9 mouse cellular contexts compared by ENCODE assay signal in the genomic region with DNA sequence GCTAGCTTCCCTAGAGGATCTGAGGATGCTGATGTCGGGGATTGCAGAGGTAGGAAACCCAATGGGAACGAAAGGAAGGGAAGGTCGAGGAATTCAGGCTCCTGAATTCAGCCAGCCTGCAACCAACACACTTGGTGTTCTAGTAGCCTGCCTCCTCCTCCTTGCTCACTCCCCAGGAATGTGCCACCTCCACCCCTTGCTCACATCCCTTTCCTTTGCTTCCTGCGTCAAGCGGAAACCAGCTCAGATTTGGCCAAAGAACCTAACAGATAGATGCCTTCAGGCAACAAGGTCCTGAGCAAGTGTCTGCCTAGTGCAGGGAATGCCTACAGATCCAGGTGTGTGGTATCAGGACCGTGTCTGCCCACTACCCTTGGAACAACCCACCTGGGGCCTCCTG. TPM values are rescaled to one million over a fixed set of nuclear protein-coding genes. Genes with fewer than 3 reads are reported as not detected.
DNase-seq lines count a peak whose midpoint lies in the region; ATAC-seq and TF ChIP-seq lines count a peak whose summit lies in the region.
"Had no signal": no experiment of that assay in that cellular context is flagged by ENCODE, and none has a peak within 500 bp of the region (broad histone marks: within the 10 kb centered on the region; RNA-seq: fewer than 3 reads in every experiment).

No protein-coding gene starts in this region.

- H3K27me3 ChIP-seq in liver, adult 2 months (ENCODE audit: control insufficient read depth, insufficient read depth, low read length): peaks cover 5% of the 10 kb centered on the region
- peaks cover 38% of the 10 kb centered on the region for H3K27me3 ChIP-seq in liver, embryonic 11.5 days (replicated peaks; ENCODE audit: control insufficient read depth, insufficient read depth, low read length)
- H3K27me3 ChIP-seq in limb, embryonic 15.5 days: peaks cover 36% of the 10 kb centered on the region
- H3K27me3 ChIP-seq in small intestine, adult 2 months (ENCODE audit: control insufficient read depth, insufficient read depth, low read length): no peaks in the 10 kb centered on the region

- TF ChIP-seq CTCF in liver, adult 2 months (IDR thresholded peaks at IDR 0.05; ENCODE audit: low read depth, low read length): no peak
- TF ChIP-seq CTCF in small intestine, adult 2 months (IDR thresholded peaks at IDR 0.05; ENCODE audit: extremely low read depth, insufficient read length, insufficient replicate concordance, low read depth, low read length): no peak

- H3K4me3 ChIP-seq in liver, adult 2 months (ENCODE audit: insufficient read depth, low read depth, low read length): no peak overlapping the region
- no peak overlapping the region for H3K4me3 ChIP-seq in liver, embryonic 11.5 days (ENCODE audit: low read depth, low read length)
- H3K4me3 ChIP-seq in limb, embryonic 15.5 days: no peak overlapping the region
- H3K4me3 ChIP-seq in small intestine, adult 2 months (ENCODE audit: low read depth, low read length): no peak overlapping the region

- WGBS in liver, adult 2 months: 80% methylated on average over 6 of the region's 6 CpGs
- WGBS in liver, embryonic 11.5 days: 51% methylated on average over 6 of the region's 6 CpGs
- 44% methylated on average over 6 of the region's 6 CpGs for WGBS in limb, embryonic 15.5 days
- 62% methylated on average over 6 of the region's 6 CpGs for WGBS in small intestine, adult 2 months

- no peak for ATAC-seq in liver, embryonic 11.5 days (replicated peaks; ENCODE audit: low FRiP score)
- ATAC-seq in limb, embryonic 15.5 days (ENCODE audit: insufficient number of reproducible peaks, low FRiP score, low TSS enrichment, low read depth): no peak
- no peak for ATAC-seq in erythroblast, adult 5-6 weeks (replicated peaks; ENCODE audit: low FRiP score, poor library complexity, severe bottlenecking)

- H3K27ac ChIP-seq in liver, adult 2 months (replicated peaks; ENCODE audit: insufficient read depth, low read depth, low read length): peak overlapping the region; percentile 45
- H3K27ac ChIP-seq in liver, embryonic 11.5 days (ENCODE audit: low read depth, low read length): no peak overlapping the region
- peak overlapping the region; percentile 11; the same call in 1 of the 2 replicates for H3K27ac ChIP-seq in limb, embryonic 15.5 days
- peak overlapping the region; percentile 32; the same call in 1 of the 2 replicates for H3K27ac ChIP-seq in small intestine, adult 2 months (ENCODE audit: insufficient read depth, low read depth, low read length)

- TF ChIP-seq POLR2A in liver, adult 2 months (IDR thresholded peaks at IDR 0.05; ENCODE audit: extremely low read depth, insufficient read depth, low read length): no peak
- TF ChIP-seq POLR2A in small intestine, adult 2 months (IDR thresholded peaks at IDR 0.05; ENCODE audit: low read depth, low read length): no peak

- H3K9me3 ChIP-seq in liver, embryonic 11.5 days (ENCODE audit: control insufficient read depth, low read length): no peaks in the 10 kb centered on the region
- H3K9me3 ChIP-seq in limb, embryonic 15.5 days: no peaks in the 10 kb centered on the region

- no peak overlapping the region for H3K9ac ChIP-seq in liver, adult 2 months (ENCODE audit: low read depth, low read length)
- no peak overlapping the region for H3K9ac ChIP-seq in liver, embryonic 11.5 days (ENCODE audit: low read depth, low read length)
- H3K9ac ChIP-seq in limb, embryonic 15.5 days: no peak overlapping the region

- H3K79me2 ChIP-seq in liver, adult 2 months (ENCODE audit: control insufficient read depth, insufficient read depth, low read length): no peaks in the 10 kb centered on the region

- intact Hi-C loops in heart, postnatal 10 days (cut with DNase I): no loop called here
- intact Hi-C loops in left cerebral cortex, postnatal 10 days (cut with DNase I): no loop called here

- no peak overlapping the region for H3K4me2 ChIP-seq in liver, embryonic 11.5 days
- no peak overlapping the region for H3K4me2 ChIP-seq in limb, embryonic 15.5 days

- no peak for DNase-seq in liver, adult 2 months (ENCODE audit: extremely low read depth, low read depth, low spot score)
- DNase-seq in liver, embryonic 11.5 days (ENCODE audit: low spot score): no peak
- peak; percentile 41 to 45 for DNase-seq in heart, postnatal 10 days
- DNase-seq in retina, postnatal 1 day: no peak
- no peak for DNase-seq in left cerebral cortex, postnatal 10 days (ENCODE audit: extremely low spot score in 1 of 2, low spot score in 2 of 2)

- H3K4me1 ChIP-seq in liver, adult 2 months (ENCODE audit: control insufficient read depth, insufficient read depth, low read length): no peaks in the 10 kb centered on the region
- H3K4me1 ChIP-seq in liver, embryonic 11.5 days (replicated peaks; ENCODE audit: control insufficient read depth, insufficient read depth, low read length): peaks cover 62% of the 10 kb centered on the region
- H3K4me1 ChIP-seq in limb, embryonic 15.5 days: peaks cover 53% of the 10 kb centered on the region
- peaks cover 66% of the 10 kb centered on the region for H3K4me1 ChIP-seq in small intestine, adult 2 months (ENCODE audit: control insufficient read depth, insufficient read depth, insufficient read length, low read length)

- no peaks in the 10 kb centered on the region for H3K36me3 ChIP-seq in liver, adult 2 months (ENCODE audit: control insufficient read depth, insufficient read depth, low read length)
- no peaks in the 10 kb centered on the region for H3K36me3 ChIP-seq in liver, embryonic 11.5 days (ENCODE audit: control insufficient read depth, insufficient read depth, low read length)
- no peaks in the 10 kb centered on the region for H3K36me3 ChIP-seq in limb, embryonic 15.5 days
- H3K36me3 ChIP-seq in small intestine, adult 2 months (ENCODE audit: control insufficient read depth, insufficient read depth, low read length): no peaks in the 10 kb centered on the region

RNA-seq across cellular contexts. Expression of a gene that starts 4.0 kb away (rescaled TPM):
- total RNA-seq in liver, adult 2 months (2014; rRNA removed): 0.74 and 2.1 TPM in 2 replicates
- 1.5 and 1.6 TPM in 2 replicates for polyA plus RNA-seq in liver, adult 2 months (2012; rRNA removed)
- 6.5 and 7.6 TPM in 2 replicates for polyA plus RNA-seq in liver, embryonic 11.5 days (2014; fragmentation: Nextera tagmentation; extraction: Ambion mirVana)
- 10 to 100 TPM; 23.9 to 25.1 TPM for total RNA-seq in heart, postnatal 10 days (2021)
- 28.5 and 33.5 TPM in 2 replicates for polyA plus RNA-seq in limb, embryonic 15.5 days (2015; fragmentation: Nextera tagmentation; extraction: Ambion mirVana)
- 24.4 and 39.0 TPM in 2 replicates for polyA plus RNA-seq in small intestine, adult 2 months (2012; rRNA removed)
- not detected in 2 replicates for total RNA-seq in erythroblast, adult 5-6 weeks (2015; ENCODE audit: low replicate concordance)
- 0.51 TPM in 1 of 2 replicates, not detected in the other for total RNA-seq in erythroblast, adult 5-6 weeks (2017; ENCODE audit: low replicate concordance)
- total RNA-seq in left cerebral cortex, postnatal 10 days (2021): 10 to 100 TPM; 34.5 to 41.9 TPM

RNA-seq across cellular contexts. Expression of a gene that starts 20.1 kb away (rescaled TPM):
- 4.6 TPM in 2 replicates for total RNA-seq in liver, adult 2 months (2014; rRNA removed)
- 4.3 and 7.0 TPM in 2 replicates for polyA plus RNA-seq in liver, adult 2 months (2012; rRNA removed)
- polyA plus RNA-seq in liver, embryonic 11.5 days (2014; fragmentation: Nextera tagmentation; extraction: Ambion mirVana): 12.1 and 13.1 TPM in 2 replicates
- total RNA-seq in heart, postnatal 10 days (2021): 1 to 10 TPM; 5.6 to 6.5 TPM
- 8.9 and 10.0 TPM in 2 replicates for polyA plus RNA-seq in limb, embryonic 15.5 days (2015; fragmentation: Nextera tagmentation; extraction: Ambion mirVana)
- polyA plus RNA-seq in small intestine, adult 2 months (2012; rRNA removed): 37.3 and 49.3 TPM in 2 replicates
- total RNA-seq in erythroblast, adult 5-6 weeks (2015; ENCODE audit: low replicate concordance): 3.1 and 5.0 TPM in 2 replicates
- 6.7 and 7.4 TPM in 2 replicates for total RNA-seq in erythroblast, adult 5-6 weeks (2017; ENCODE audit: low replicate concordance)
- 1 to 10 TPM; 1.8 to 1.9 TPM for total RNA-seq in left cerebral cortex, postnatal 10 days (2021)

RNA-seq across cellular contexts. Expression of a gene that starts 34.7 kb away (rescaled TPM):
- 18.4 and 19.1 TPM in 2 replicates for total RNA-seq in liver, adult 2 months (2014; rRNA removed)
- polyA plus RNA-seq in liver, adult 2 months (2012; rRNA removed): 22.4 and 27.5 TPM in 2 replicates
- polyA plus RNA-seq in liver, embryonic 11.5 days (2014; fragmentation: Nextera tagmentation; extraction: Ambion mirVana): 85.3 and 86.3 TPM in 2 replicates
- 10 to 100 TPM; 40.7 to 46.0 TPM for total RNA-seq in heart, postnatal 10 days (2021)
- 114 and 117 TPM in 2 replicates for polyA plus RNA-seq in limb, embryonic 15.5 days (2015; fragmentation: Nextera tagmentation; extraction: Ambion mirVana)
- 21.8 and 37.2 TPM in 2 replicates for polyA plus RNA-seq in small intestine, adult 2 months (2012; rRNA removed)
- 0.77 and 6.1 TPM in 2 replicates for total RNA-seq in erythroblast, adult 5-6 weeks (2015; ENCODE audit: low replicate concordance)
- total RNA-seq in erythroblast, adult 5-6 weeks (2017; ENCODE audit: low replicate concordance): 19.5 and 25.7 TPM in 2 replicates
- 10 to 100 TPM; 51.1 to 56.9 TPM for total RNA-seq in left cerebral cortex, postnatal 10 days (2021)

RNA-seq across cellular contexts. Expression of a gene that starts 37.9 kb away (rescaled TPM):
- total RNA-seq in liver, adult 2 months (2014; rRNA removed): not detected in 2 replicates
- polyA plus RNA-seq in liver, adult 2 months (2012; rRNA removed): not detected in 2 replicates
- polyA plus RNA-seq in liver, embryonic 11.5 days (2014; fragmentation: Nextera tagmentation; extraction: Ambion mirVana): 0.29 TPM in 1 of 2 replicates, not detected in the other
- not detected for total RNA-seq in heart, postnatal 10 days (2021)
- polyA plus RNA-seq in limb, embryonic 15.5 days (2015; fragmentation: Nextera tagmentation; extraction: Ambion mirVana): not detected in 2 replicates
- polyA plus RNA-seq in small intestine, adult 2 months (2012; rRNA removed): not detected in 2 replicates
- total RNA-seq in erythroblast, adult 5-6 weeks (2015; ENCODE audit: low replicate concordance): not detected in 2 replicates
- total RNA-seq in erythroblast, adult 5-6 weeks (2017; ENCODE audit: low replicate concordance): 0.34 TPM in 1 of 2 replicates, not detected in the other
- total RNA-seq in left cerebral cortex, postnatal 10 days (2021): not detected

RNA-seq across cellular contexts. Expression of a gene that starts 42.0 kb away (rescaled TPM):
- not detected in 2 replicates for total RNA-seq in liver, adult 2 months (2014; rRNA removed)
- polyA plus RNA-seq in liver, adult 2 months (2012; rRNA removed): 0.07 TPM in 1 of 2 replicates, not detected in the other
- polyA plus RNA-seq in liver, embryonic 11.5 days (2014; fragmentation: Nextera tagmentation; extraction: Ambion mirVana): 0.45 TPM in 2 replicates
- not detected for total RNA-seq in heart, postnatal 10 days (2021)
- 0.81 TPM in 1 of 2 replicates, not detected in the other for polyA plus RNA-seq in limb, embryonic 15.5 days (2015; fragmentation: Nextera tagmentation; extraction: Ambion mirVana)
- 0.10 TPM in 1 of 2 replicates, not detected in the other for polyA plus RNA-seq in small intestine, adult 2 months (2012; rRNA removed)
- total RNA-seq in erythroblast, adult 5-6 weeks (2015; ENCODE audit: low replicate concordance): not detected in 2 replicates
- total RNA-seq in erythroblast, adult 5-6 weeks (2017; ENCODE audit: low replicate concordance): not detected in 2 replicates
- total RNA-seq in left cerebral cortex, postnatal 10 days (2021): not detected
- total RNA-seq: left cerebral cortex, adult 18-20 months had no signal

Comparison
In these comparisons a context has a peak if more than half of its experiments do, and no peak if none do; other contexts are left out.
1. DNase-seq: peak in heart, postnatal 10 days (2 of 2); none in liver, adult 2 months (single experiment), liver, embryonic 11.5 days (single experiment), retina, postnatal 1 day (single experiment) and left cerebral cortex, postnatal 10 days (0 of 2).